Mouse (Mus musculus): Measurements from ENCODE around the gene 1600015I10Rik.

1600015I10Rik gene

DNA sequence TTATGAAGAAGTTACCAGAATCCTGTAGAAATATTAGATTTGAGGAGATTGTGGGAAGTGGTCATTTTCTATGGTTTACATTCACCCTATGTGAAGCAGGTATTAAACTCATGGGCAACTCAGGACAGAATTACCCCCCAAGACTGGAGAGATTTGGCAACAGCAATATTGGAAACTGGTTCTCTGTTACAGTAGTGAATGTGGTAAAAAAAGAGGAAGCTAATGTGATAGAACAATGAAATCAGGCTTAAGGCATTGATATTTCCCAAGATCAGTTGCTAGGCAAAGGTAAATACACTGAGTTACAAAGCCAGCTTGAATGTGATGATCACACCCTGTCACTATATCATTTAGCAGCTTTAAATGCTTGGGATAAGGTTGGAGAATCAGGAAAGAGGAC lies 38.2 kb downstream of the 1600015I10Rik start:
- DNase-seq, result no peak

DNA sequence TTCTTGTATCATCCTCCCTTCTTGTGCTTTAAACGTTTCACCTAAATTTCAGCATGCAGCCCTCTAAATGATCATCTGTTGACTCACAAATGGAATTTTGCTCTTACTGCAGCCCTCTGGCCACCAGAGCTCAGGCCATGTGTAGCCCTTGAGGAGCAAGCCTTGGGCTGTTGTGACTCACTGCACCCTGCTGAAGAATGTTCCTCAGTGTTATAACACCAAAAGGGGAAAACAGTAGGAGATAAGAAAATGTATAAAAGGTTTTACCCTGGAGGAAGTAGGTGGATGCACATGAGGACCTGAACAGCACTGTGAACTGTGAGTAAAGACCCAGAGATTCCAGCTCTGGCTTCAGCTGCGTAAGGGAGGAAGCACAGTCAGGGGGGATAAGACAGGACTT lies 45.0 kb downstream of the 1600015I10Rik start, which contains the start of gene Doxl2:
Doxl2 (plus strand) TSS at position 301 of the 400 bp plus-strand sequence.
- no peak for DNase-seq

DNA sequence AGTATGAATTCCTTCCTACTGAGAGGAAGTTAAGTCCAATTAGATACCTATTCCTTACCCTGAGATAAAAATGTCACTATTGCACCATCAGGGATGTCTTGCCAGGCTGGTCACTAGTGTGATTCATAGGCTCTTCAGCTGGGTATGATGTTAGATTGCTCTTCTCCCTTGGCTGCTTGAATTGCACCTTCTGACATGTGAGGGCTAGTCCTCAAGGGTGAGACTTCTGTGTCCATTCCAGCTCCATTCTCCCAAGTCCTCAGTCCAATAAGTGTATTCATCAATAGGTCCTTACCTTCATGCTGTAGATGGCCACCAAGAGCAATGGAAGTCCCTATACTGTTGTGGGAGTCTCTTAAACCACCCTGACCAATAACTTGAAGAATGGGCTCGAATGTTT lies 49.9 kb downstream of the 1600015I10Rik start:
- DNase-seq, result no peak

DNA sequence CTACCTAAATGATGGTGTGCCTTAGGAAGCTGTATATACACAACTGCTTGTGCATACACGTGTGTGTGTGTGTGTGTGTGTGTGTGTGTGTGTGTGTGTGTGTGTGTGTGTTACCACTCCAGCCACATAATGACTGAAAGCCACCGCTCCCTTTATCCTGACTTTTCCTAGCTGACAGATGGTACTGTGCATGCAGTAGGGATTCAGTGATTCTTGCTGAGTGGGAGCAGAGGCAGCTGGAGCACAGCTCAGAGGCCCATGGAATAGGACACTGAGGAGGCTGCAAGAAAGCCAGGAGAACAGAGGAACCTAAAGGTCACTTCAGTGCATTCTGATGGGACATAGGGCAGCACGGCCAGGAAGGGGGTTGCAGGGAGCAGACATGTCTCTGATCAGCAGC lies 52.6 kb downstream of the 1600015I10Rik start:
- DNase-seq, result no peak
